Mouse (Mus musculus): Measurements from ENCODE around the gene Abhd14a.

GRCm38 (mm10) chr9:106413606-106414005, 33.9 kb downstream of the Abhd14a start:
- no peak for TF ChIP-seq CTCF (IDR thresholded peaks at IDR 0.05; ENCODE audit: low read depth)
- no peak for TF ChIP-seq EP300 (IDR thresholded peaks at IDR 0.05; ENCODE audit: low read depth)
